Mouse (Mus musculus) embryo, embryonic 11.5 days (tissue): ENCODE measurements around the gene Lpar3.
"Not testable (repeated sequence)": the region's sequence is repeated elsewhere in the genome, so short reads cannot be mapped to it uniquely, and the experiment has no call there.

Experiments used
- DNase-seq: peaks from one replicate; pipeline ENCODE4 v3.0.0-alpha.2; 2012; ENCODE audit warnings: low read depth, low spot score

The Lpar3 gene

DNA sequence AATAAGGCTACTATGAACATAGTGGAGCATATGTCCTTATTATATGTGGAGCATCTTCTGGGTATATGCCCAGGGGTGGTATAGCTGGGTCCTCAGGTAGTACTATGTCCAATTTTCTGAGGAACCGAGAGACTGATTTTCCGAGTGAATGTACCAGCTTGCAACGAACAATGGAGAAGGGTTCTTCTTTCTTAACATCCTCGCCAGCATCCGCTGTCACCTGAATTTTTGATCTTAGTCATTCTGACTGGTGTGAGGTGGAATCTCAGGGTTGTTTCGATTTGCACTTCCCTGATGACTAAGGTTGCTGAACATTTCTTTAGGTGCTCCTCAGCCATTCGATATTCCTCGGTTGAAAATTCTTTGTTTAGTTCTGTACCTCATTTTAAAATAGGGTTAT, 11.0 kb upstream of the Lpar3 start:
- not testable (repeated sequence) for DNase-seq

DNA sequence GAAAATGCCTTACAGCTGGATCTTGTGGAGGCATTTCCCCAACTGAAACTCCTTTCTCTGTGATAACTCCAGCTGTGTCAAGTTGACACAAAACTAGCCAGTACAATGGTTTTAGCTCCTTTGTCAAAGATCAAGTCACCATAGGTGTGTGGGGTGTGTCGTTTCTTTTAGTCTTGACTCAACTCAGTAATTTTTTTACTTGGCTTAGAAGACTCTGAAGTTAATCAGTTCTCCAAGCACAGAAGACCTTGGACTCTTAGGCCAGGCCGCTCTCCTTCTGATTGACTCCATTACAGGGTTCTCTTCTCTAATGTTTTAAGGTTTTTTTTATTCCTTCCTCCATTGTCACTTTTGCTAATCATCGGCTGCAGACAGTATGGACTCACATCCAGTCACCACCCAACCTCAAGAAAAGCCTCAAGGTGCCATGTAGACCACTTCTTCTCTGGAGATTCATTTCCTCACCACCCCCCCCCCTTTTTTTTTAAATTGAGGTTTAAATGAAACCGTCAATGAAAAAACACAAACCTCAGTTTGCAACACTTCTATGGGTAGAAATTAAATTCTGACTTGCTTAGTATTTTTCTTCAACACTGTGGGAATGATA, 9.5 kb upstream of the Lpar3 start:
- no peak for DNase-seq

DNA sequence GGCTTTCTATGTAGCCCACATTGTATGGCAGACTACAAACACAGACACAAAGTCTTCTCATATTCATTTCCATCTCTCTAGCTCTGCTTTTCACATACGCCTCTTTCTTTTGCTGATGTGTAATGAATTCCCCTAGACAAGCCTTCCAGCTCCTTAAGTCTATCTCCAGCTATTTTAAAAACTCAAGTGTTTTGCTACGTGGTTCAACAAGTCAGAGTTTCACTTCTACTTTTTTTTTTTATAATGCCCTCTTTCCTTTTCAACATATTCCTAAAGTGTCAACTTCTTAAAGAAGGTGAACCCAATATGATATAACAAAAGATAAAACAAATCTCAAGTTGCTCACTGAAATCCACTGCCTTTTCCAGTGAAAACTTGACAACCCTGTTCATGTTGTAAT, 8.8 kb upstream of the Lpar3 start:
- no peak for DNase-seq

DNA sequence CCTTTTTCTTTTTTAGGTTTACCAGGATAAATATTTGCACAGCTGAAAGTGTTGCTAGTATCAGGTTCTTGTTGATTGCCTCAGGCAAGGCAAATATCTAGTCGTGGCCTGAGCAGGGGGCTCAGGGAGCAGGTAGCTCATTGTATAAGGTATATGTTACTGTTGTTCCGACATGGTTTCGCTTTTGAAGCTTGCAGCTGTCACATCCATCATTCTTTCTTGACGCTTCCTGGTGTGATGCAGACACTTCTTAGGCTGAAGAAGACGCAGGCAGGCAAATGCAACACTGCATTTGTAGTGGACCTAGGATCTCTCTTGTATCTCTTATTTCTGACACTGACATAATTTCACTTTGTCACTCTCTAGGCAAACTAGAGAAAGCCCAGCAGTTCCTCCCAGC, 7.4 kb upstream of the Lpar3 start:
- no peak for DNase-seq

DNA sequence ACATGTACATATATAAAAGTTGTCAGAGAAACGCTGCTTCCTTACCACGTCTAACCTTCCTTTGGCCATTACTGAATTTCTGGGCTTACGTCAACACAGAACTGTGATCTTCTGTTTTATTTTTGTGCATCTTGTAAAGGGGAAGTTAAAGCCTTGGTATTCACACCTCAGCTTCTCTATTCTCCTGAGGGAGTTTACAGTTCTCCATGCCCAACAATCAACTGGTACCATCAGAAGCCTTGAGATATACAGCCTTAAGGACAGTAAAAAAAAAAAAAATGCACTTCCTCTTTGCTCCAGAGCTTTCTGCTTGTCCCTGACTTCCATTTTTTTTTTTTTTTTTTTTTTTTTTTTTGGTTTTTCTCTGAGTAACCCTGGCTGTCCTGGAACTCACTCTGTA, 4.2 kb upstream of the Lpar3 start:
- DNase-seq = no peak

DNA sequence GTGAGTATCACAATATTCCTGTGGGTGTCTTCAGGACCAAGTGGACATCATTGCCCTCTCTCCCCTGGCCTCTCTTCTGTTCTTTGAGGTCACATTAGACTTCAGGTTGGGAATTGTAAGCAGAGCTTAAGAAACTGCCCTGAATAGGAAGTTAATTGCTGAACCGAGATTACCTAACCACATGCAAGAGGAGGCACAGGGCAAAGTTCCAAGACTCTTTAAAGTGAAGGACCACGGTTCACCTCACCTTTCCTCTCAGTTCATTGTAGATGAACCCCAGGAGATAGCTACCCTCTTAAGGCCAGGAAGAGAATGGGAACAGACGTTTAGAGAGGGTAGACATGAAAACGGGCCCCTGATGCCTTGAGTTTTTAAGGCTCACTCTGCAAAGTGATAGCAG, 3.5 kb downstream of the Lpar3 start:
- DNase-seq = no peak

DNA sequence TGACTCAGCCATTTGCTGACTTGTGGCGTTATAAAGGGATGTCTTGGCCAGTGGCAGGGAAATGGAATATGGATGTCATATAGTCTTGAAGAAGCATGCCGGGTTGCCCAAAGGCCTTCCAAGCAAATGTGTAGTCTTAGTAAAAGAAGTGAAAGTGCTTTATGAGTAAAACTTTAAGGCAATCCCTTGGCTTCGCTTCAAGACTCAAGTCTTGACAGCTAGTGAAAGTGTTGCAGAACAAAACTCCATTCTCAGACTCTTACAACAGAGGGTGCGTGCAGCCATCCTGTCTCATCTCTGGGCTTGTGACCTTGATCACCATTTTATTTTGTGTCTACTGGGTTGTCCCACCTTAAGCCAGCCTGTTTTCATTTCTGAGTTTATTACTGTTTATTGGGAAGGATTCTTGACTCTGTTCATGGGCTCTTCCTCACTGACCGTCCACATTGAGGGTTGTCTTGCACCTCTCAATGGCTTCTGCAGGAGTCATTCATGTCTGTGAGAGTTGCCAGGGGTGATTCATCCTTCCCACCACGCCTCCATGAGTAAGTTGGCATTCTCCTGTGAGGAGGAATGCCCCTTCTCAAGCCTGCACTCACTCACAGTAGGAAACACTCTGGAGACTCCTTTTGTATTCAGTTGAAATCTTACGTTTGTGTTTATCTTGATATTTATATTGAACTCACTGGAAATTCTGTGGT, 4.4 kb downstream of the Lpar3 start:
- DNase-seq = no peak

DNA sequence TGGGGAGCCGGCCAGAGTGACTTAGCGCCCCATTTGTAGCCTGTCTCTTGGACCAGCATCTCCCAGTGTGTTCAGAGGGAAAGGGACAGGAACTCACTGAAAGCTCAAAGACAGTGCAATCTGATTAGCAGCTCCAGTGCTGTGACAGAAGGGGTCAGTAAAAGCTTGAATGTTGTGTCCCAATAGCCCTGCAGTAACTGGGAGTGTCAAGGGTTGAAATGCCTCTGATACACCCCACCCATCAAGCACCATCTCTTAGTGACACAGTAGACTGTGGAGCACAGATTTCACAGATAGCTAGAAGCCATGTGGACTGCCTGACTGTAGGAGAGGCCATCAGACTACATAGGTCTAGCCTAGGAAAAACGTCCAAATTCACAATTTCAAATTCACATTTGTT, 6.7 kb downstream of the Lpar3 start:
- no peak for DNase-seq

DNA sequence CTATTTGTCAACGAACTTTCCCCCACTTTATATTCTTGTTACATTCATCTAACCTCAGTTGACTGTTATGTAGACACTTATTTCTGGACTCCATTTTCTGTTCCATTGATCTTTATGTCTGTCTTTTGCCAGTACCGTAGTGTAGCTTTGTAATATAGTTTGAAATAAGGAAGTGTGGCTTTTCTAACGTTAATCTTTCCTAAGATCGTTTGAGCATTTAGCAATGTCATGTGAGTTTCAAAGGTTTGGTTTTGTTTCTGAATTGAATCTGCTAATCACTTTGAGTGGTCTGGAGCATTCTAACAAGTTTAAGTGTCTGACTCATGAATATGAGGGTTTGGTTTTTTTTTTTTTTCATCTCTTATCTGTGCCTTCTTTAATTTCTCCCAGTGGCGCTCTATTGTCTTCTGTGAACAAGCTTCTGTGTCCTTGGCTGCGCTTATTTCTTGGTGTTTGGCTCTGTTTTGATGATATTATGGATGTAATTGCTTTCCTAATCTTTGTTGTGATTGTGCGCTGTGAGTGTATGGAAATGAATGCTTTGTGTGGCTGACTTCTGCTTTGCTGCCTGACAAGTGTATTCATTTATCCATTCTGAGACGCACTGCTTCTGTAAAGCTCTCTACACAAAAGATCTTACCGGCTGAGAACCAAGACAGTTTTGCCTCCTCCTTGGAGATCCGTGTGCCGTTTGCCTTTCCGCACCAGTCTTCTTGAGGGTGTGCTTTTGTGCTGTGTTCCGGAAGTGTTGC, 8.0 kb downstream of the Lpar3 start:
- DNase-seq = no peak

DNA sequence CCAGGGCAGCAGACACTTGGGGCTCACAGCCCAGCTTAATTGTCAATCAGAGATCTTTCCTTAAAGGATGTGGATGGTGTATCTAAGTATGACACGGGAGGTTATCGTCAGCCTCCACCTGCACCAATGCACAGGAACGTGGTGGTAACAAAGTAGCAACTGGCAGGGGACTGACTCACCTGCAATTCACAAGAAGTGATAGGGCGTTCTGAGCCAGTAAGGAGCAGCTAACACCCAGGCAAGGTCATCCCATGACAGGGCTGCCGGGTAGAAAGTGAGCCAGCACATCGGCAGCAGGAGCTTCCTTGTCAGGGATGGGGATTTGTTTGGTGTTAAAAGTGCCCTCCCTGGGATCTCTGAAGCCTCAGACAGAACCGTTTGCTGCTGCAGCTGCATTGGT, 11.9 kb downstream of the Lpar3 start:
- DNase-seq = no peak

DNA sequence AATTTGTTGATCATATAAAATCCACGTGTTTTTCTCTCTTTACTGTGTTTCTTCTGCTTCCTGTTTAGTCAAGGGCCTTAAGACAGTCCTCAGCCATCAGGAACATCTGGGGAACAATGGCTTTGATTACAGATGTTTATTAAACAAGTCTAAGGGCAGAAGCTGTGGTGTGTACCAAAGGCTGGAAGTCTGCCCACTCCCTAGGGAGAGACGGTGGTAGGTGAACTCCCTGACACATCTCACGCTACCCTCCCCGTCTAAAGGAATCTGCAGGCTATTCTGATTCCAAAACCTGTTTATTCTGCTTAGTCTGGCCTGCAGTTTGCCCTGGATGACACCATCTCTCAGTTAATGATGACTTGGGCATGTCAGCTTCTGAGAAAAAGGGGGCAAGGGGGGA, 13.0 kb downstream of the Lpar3 start:
- no peak for DNase-seq

DNA sequence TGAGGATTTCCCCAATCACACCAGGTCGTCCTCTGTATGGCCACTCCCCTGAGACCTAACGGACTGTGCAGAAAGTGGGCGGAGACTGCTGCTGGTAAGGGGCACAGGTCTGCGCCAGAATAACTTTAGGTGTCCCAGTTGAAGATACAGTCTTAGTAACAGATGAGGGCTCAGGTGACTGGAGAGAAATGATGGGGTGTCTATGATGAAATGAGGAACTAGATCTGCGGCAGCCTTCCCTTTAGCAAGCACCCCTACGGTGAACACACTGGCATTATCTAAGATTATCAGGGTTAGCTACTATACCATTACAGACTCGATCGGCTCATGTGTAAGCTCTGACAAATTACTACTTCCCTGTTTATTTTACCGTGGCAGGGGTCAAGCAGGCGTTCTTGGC, 13.8 kb downstream of the Lpar3 start:
- DNase-seq = no peak

DNA sequence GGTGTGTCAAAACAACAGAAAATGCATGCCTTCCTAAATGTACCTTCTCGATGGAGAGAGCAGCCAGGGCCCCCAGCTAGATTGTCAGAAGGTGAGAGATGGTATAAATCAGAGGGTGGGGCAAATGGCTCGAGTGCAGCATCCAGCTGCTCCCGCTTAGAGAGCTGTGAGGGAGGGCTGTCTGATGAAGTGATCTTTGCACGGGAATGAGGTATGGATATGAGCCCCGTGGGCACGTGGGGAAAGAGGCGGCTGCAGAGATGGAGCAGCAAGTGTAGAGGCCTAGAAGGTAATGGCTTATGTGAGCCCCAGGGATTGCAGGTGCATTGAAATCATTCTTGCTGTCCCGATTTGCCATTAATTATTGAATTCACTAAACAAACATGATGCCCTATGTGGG, 15.5 kb downstream of the Lpar3 start:
- no peak for DNase-seq

DNA sequence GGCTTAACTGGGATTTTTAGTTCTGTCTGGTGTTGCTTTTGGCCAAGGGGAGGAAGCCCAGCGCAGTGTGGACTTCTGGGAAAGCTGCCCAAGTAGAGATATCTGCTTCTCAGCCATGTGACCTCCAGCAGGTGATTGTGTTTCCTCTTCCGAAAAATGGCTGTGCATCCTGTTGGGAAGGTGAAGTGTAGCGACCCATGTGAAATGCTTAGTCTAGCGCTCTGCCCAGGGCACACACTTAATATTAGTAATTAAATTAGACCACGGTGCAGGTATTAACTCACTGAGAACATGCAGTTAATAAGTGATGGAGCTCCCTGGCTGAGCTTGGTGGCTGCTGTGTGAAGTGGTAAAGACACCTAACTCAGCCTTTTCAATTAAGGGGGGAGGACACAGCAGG, 16.9 kb downstream of the Lpar3 start:
- DNase-seq = no peak

DNA sequence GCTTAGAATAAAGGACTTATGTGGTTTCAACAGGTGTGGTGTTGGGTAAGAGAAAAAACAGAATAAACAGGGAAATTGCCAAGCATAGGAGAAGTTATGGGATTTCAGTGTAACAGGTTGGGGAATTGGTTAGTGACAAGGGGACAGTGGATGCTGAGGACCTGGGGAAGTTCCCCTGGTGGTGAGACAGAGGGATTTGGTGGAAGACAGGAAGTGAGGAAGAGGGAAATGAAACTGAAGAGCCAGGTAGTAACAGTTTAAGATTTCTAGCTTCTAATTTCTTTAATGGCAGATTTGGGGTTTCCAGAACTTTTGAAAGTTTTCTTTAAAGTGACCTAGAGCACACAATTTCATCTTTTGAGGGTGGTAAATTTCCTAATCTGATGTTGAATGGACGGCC, 23.9 kb downstream of the Lpar3 start:
- no peak for DNase-seq

DNA sequence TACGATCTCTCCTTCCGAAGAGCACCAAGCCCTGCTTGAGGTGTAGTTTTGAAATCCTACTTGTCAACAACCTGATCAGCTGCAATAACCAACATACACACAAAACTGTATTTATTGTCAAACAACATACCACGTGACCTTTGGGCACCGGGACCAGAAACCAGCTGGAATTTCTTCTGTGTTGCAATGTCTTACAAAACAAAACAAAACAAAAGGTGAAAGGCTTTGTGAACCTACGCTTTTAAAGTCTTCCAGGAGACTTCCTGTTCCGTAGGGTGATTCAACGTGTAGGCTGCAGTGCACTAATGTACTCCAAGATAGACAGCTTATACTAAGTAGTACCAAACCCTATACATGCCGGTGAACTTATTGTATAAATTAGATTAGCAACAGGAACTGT, 25.8 kb downstream of the Lpar3 start:
- no peak for DNase-seq

DNA sequence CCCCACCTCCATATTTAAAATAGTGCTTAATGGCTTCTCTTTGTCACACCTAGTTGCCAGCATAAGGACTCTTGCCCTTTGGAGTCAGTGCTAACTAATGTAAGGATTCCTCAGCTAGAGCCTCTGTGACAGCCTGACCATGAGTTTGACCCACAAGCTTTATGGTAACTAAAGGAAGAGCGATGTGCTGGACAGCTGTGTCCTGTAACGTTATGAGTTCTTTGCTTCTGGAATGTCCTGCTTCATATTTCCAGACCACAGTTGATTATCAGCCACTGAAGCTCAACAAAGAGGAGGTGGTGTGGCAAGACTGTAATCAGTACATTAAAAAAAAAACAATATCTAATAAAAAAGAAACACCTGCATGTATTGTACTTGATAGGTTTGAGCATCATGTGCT, 26.2 kb downstream of the Lpar3 start:
- no peak for DNase-seq

DNA sequence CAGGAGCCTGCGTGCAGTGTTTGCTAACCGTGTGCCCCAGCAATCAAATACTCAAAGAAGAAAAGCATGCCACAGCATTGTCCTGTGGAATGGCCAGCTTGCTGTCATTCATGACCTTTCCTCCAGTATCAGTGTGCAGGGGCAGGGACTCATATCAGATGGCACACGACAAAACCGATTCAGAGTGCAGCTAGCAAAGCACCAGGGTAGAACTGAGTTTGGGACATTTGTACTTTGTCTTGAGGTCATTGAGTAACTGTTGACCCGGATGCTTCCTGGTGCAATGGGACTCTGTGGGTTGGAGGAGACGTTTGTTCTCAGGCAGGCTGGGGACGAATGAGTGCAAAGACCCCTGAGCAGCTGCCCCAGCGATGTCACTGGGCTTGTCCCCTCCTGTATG, 29.1 kb downstream of the Lpar3 start:
- DNase-seq = no peak

DNA sequence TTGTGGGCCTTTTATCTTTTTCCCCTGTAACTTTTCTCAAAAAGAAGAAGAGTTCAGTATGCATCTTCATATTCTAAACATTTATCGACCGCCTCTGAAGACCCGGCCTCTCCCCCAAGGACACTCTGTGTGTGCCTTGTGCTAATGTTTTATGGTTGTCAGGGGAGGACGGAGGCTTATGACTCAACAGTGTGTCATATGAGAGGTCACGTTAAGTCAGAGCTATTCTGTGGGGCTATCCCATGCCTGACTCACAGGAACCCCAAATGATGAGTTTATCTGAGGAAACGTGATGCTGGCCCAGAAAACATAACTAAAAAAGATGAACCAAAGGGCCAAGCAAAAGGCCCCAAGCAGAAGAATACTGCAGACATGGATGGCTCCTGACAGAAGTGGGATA, 31.0 kb downstream of the Lpar3 start:
- DNase-seq = no peak

DNA sequence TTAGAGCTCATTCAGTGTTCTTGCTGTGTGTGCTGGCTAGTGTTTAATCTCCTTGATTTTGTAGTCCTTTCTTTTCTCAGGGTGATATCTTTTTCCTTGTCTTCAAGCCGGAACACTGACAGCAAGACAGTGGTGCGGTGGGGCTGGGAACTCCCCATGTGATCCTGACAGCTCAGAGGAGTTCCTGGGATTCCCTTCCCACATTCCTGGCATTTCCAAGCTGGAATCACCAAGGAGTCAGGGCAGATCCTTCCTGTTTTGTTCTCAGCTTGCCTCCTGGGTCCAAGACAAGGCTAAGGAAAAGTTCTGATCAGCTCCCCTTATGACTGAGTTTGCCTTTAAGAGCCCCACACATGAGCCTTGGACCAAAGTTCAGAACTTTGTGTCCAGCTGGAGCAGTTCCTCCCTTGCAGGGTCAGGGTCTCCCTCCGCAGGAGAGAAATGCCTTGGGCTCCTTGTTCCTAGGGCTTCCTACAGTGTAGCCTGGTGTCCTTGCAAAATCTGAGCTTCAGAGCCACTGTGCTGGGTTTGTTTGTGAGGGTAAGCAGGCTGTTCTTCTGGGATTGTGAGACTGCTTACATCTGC, 33.1 kb downstream of the Lpar3 start:
- no peak for DNase-seq

DNA sequence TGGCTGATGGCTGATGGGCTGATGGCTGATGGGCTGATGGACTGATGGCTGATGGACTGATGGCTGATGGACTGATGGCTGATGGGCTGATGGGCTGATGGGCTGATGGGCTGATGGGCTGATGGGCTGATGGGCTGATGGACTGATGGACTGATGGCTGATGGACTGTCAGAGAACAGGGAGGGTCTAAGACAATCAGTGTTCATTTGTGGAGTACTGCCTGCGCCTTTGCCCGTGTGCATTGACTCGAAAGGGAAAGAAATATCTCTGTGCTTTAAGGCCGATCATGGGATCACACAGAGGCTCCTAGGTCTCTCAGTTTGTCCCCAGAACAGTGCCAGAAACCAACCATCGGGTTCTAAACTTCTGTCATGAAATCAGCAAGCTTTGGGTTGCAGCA, 34.4 kb downstream of the Lpar3 start:
- no peak for DNase-seq

DNA sequence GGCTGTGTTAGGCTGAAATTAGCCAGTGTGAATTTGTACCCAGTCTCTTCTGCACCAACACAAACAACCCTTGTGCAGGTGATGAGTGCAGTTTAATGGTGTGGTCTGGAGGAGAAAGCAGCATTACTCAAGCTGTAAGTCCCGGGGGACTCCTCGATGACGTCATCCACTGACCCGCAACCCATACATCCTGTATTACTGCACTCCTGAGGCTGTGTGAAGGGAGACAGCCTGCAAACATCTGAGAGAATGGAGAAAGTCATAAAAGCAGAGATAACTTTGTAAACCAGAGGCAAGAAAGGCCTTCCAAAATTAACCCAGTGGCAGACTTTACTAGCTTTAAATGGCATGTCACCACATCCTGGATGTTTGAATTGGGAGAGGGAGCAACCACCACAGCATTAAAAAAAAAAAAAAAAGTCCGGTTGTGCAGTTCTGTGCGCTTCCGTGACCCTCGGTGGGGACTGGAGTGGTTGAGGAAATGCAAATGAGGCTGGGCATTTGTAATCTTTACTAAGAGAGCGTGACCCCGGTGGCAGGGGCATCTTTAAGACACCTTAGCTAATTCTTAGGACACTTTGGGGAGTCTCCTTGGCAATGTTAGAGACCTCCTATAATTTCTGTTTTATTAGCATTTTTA, 36.8 kb downstream of the Lpar3 start:
- DNase-seq = no peak
